Mouse (Mus musculus): Measurements from ENCODE around the gene Ncs1. TPM values are rescaled to one million over a fixed set of nuclear protein-coding genes. Genes with fewer than 3 reads are reported as not detected.

The Ncs1 gene
- polyA plus RNA-seq, 1 experiment from 2014 or later: 33.7 TPM

GRCm38 (mm10) chr2:31259367-31259920 lies 13.8 kb downstream of the Ncs1 start:
- Histone ChIP-seq H3K4me2 (peak overlapping the region; percentile 88), H3K4me1 (replicated peaks) (peaks cover 91% of the 10 kb centered on the region), H3K9ac (peak overlapping the region; percentile 65), H3K27me3 (no peaks in the 10 kb centered on the region), H3K9me3 (replicated peaks) (no peaks in the 10 kb centered on the region), H3K27ac (peak overlapping the region; percentile 93), H3K4me3 (peak overlapping the region; percentile 56), H3K36me3 (no peaks in the 10 kb centered on the region)
- WGBS: 28% methylated on average over 9 of the region's 9 CpGs
- no peak for ATAC-seq (replicated peaks; ENCODE audit: insufficient number of reproducible peaks, insufficient read depth, low FRiP score, low read depth)

GRCm38 (mm10) chr2:31260549-31260948 lies 14.9 kb downstream of the Ncs1 start:
- H3K4me1 ChIP-seq (replicated peaks): peaks cover 91% of the 10 kb centered on the region
- H3K27ac ChIP-seq: peak overlapping the region; percentile 93
- no peak overlapping the region for H3K4me2 ChIP-seq
- no peaks in the 10 kb centered on the region for H3K36me3 ChIP-seq
- no peak overlapping the region for H3K9ac ChIP-seq
- no peaks in the 10 kb centered on the region for H3K27me3 ChIP-seq
- H3K4me3 ChIP-seq: no peak overlapping the region
- no peak for ATAC-seq (replicated peaks; ENCODE audit: insufficient number of reproducible peaks, insufficient read depth, low FRiP score, low read depth)
- no peaks in the 10 kb centered on the region for H3K9me3 ChIP-seq (replicated peaks)
- WGBS: 75% methylated on average over 8 of the region's 8 CpGs

- no peak overlapping the region for H3K9ac ChIP-seq
- no peaks in the 10 kb centered on the region for H3K36me3 ChIP-seq
Observed at GRCm38 (mm10) chr2:31263039-31263461, 17.4 kb downstream of the Ncs1 start.

GRCm38 (mm10) chr2:31263746-31264378 lies 18.2 kb downstream of the Ncs1 start:
- Histone ChIP-seq H3K36me3 (no peaks in the 10 kb centered on the region), H3K9ac (peak overlapping the region; percentile 2; the same call in 1 of the 2 replicates), H3K4me2 (peak overlapping the region; percentile 29), H3K9me3 (replicated peaks) (no peaks in the 10 kb centered on the region), H3K27ac (peak overlapping the region; percentile 89), H3K4me1 (replicated peaks) (peaks cover 85% of the 10 kb centered on the region), H3K4me3 (no peak overlapping the region), H3K27me3 (no peaks in the 10 kb centered on the region)
- ATAC-seq (replicated peaks; ENCODE audit: insufficient number of reproducible peaks, insufficient read depth, low FRiP score, low read depth): peak; percentile 44
- WGBS: 32% methylated on average over 10 of the region's 10 CpGs

More at GRCm38 (mm10) chr2:31263039-31263461, 17.4 kb downstream of the Ncs1 start:
- ATAC-seq (replicated peaks; ENCODE audit: insufficient number of reproducible peaks, insufficient read depth, low FRiP score, low read depth): no peak
- Histone ChIP-seq H3K27ac (peak overlapping the region; percentile 89), H3K27me3 (no peaks in the 10 kb centered on the region), H3K4me3 (no peak overlapping the region), H3K9me3 (replicated peaks) (no peaks in the 10 kb centered on the region), H3K4me2 (no peak overlapping the region), H3K4me1 (replicated peaks) (peaks cover 85% of the 10 kb centered on the region)
- 37% methylated on average over 8 of the region's 8 CpGs for WGBS

GRCm38 (mm10) chr2:31267447-31267846 lies 21.8 kb downstream of the Ncs1 start:
- no peaks in the 10 kb centered on the region for H3K27me3 ChIP-seq
- no peaks in the 10 kb centered on the region for H3K9me3 ChIP-seq (replicated peaks)
- WGBS: 46% methylated on average over 6 of the region's 6 CpGs
- 0 out of 2 replicates have a peak, but pooled peaks cover 3% of the 10 kb centered on the region for H3K36me3 ChIP-seq
- H3K27ac ChIP-seq: no peak overlapping the region
- H3K4me1 ChIP-seq (replicated peaks): peaks cover 61% of the 10 kb centered on the region
- no peak overlapping the region for H3K4me3 ChIP-seq
- ATAC-seq (replicated peaks; ENCODE audit: insufficient number of reproducible peaks, insufficient read depth, low FRiP score, low read depth): no peak
- H3K4me2 ChIP-seq: no peak overlapping the region
- H3K9ac ChIP-seq: no peak overlapping the region

- no peak for ATAC-seq (replicated peaks; ENCODE audit: insufficient number of reproducible peaks, insufficient read depth, low FRiP score, low read depth)
- Histone ChIP-seq H3K4me3 (no peak overlapping the region), H3K4me1 (replicated peaks) (peaks cover 49% of the 10 kb centered on the region), H3K9me3 (replicated peaks) (no peaks in the 10 kb centered on the region), H3K36me3 (0 out of 2 replicates have a peak, but pooled peaks cover 3% of the 10 kb centered on the region), H3K27me3 (no peaks in the 10 kb centered on the region), H3K4me2 (no peak overlapping the region), H3K27ac (no peak overlapping the region), H3K9ac (no peak overlapping the region)
- WGBS: 49% methylated on average over 5 of the region's 5 CpGs
Observed at GRCm38 (mm10) chr2:31268631-31269030, 23.0 kb downstream of the Ncs1 start.

GRCm38 (mm10) chr2:31269188-31269587 lies 23.6 kb downstream of the Ncs1 start:
- Histone ChIP-seq H3K4me1 (replicated peaks) (peaks cover 43% of the 10 kb centered on the region), H3K4me3 (no peak overlapping the region), H3K27me3 (no peaks in the 10 kb centered on the region), H3K36me3 (0 out of 2 replicates have a peak, but pooled peaks cover 3% of the 10 kb centered on the region), H3K4me2 (no peak overlapping the region), H3K27ac (no peak overlapping the region), H3K9ac (no peak overlapping the region), H3K9me3 (replicated peaks) (no peaks in the 10 kb centered on the region)
- no peak for ATAC-seq (replicated peaks; ENCODE audit: insufficient number of reproducible peaks, insufficient read depth, low FRiP score, low read depth)
- 91% methylated on average over 6 of the region's 6 CpGs for WGBS

GRCm38 (mm10) chr2:31269847-31270246 lies 24.2 kb downstream of the Ncs1 start:
- no peak overlapping the region for H3K4me3 ChIP-seq
- ATAC-seq (replicated peaks; ENCODE audit: insufficient number of reproducible peaks, insufficient read depth, low FRiP score, low read depth): no peak
- H3K9me3 ChIP-seq (replicated peaks): no peaks in the 10 kb centered on the region
- H3K9ac ChIP-seq: no peak overlapping the region
- 87% methylated on average over 10 of the region's 10 CpGs for WGBS
- no peaks in the 10 kb centered on the region for H3K27me3 ChIP-seq
- H3K36me3 ChIP-seq: 0 out of 2 replicates have a peak, but pooled peaks cover 3% of the 10 kb centered on the region
- peaks cover 37% of the 10 kb centered on the region for H3K4me1 ChIP-seq (replicated peaks)
- H3K4me2 ChIP-seq: no peak overlapping the region
- H3K27ac ChIP-seq: no peak overlapping the region

- WGBS: 89% methylated on average over 8 of the region's 8 CpGs
- peaks cover 30% of the 10 kb centered on the region for H3K4me1 ChIP-seq (replicated peaks)
- H3K4me2 ChIP-seq: no peak overlapping the region
- H3K27ac ChIP-seq: no peak overlapping the region
- no peak for ATAC-seq (replicated peaks; ENCODE audit: insufficient number of reproducible peaks, insufficient read depth, low FRiP score, low read depth)
- 0 out of 2 replicates have a peak, but pooled peaks cover 7% of the 10 kb centered on the region for H3K36me3 ChIP-seq
- no peaks in the 10 kb centered on the region for H3K9me3 ChIP-seq (replicated peaks)
- no peak overlapping the region for H3K9ac ChIP-seq
- no peak overlapping the region for H3K4me3 ChIP-seq
- no peaks in the 10 kb centered on the region for H3K27me3 ChIP-seq
Observed at GRCm38 (mm10) chr2:31270470-31270869, 24.8 kb downstream of the Ncs1 start.

GRCm38 (mm10) chr2:31271071-31271470 lies 25.4 kb downstream of the Ncs1 start:
- 83% methylated on average over 1 of the region's 1 CpGs for whole genome bisulfite sequencing
- no peak overlapping the region for H3K9ac ChIP-seq
- H3K4me2 ChIP-seq: no peak overlapping the region
- H3K4me1 ChIP-seq (replicated peaks): peaks cover 24% of the 10 kb centered on the region
- no peaks in the 10 kb centered on the region for H3K27me3 ChIP-seq
- no peaks in the 10 kb centered on the region for H3K9me3 ChIP-seq (replicated peaks)
- ATAC-seq (replicated peaks; ENCODE audit: insufficient number of reproducible peaks, insufficient read depth, low FRiP score, low read depth): no peak
- no peak overlapping the region for H3K4me3 ChIP-seq
- H3K36me3 ChIP-seq: 0 out of 2 replicates have a peak, but pooled peaks cover 7% of the 10 kb centered on the region
- H3K27ac ChIP-seq: no peak overlapping the region

- Histone ChIP-seq H3K4me3 (no peak overlapping the region), H3K9me3 (replicated peaks) (no peaks in the 10 kb centered on the region), H3K27ac (no peak overlapping the region), H3K4me2 (no peak overlapping the region), H3K4me1 (replicated peaks) (peaks cover 14% of the 10 kb centered on the region), H3K27me3 (no peaks in the 10 kb centered on the region), H3K36me3 (0 out of 2 replicates have a peak, but pooled peaks cover 7% of the 10 kb centered on the region), H3K9ac (no peak overlapping the region)
- 90% methylated on average over 6 of the region's 6 CpGs for WGBS
- ATAC-seq (replicated peaks; ENCODE audit: insufficient number of reproducible peaks, insufficient read depth, low FRiP score, low read depth): no peak
Observed at GRCm38 (mm10) chr2:31274993-31275392, 29.4 kb downstream of the Ncs1 start.

- H3K4me2 ChIP-seq: no peak overlapping the region
- no peak overlapping the region for H3K9ac ChIP-seq
- 57% methylated on average over 6 of the region's 6 CpGs for WGBS
- H3K27me3 ChIP-seq: no peaks in the 10 kb centered on the region
- no peaks in the 10 kb centered on the region for H3K9me3 ChIP-seq (replicated peaks)
- no peak overlapping the region for H3K4me3 ChIP-seq
- no peak for ATAC-seq (replicated peaks; ENCODE audit: insufficient number of reproducible peaks, insufficient read depth, low FRiP score, low read depth)
- H3K36me3 ChIP-seq: peaks cover 18% of the 10 kb centered on the region
- peak overlapping the region; percentile 51 for H3K27ac ChIP-seq
- peaks cover 14% of the 10 kb centered on the region for H3K4me1 ChIP-seq (replicated peaks)
Observed at GRCm38 (mm10) chr2:31277810-31278209, 32.2 kb downstream of the Ncs1 start.
